Mouse (Mus musculus): ENCODE measurements at regions not wholly inside any gene's neighbourhood (a gene's known extent, or its start where the extent isn't known, plus 50 kb on each side); places are given as distances from the start of the nearest gene placed in this dataset.

DNA sequence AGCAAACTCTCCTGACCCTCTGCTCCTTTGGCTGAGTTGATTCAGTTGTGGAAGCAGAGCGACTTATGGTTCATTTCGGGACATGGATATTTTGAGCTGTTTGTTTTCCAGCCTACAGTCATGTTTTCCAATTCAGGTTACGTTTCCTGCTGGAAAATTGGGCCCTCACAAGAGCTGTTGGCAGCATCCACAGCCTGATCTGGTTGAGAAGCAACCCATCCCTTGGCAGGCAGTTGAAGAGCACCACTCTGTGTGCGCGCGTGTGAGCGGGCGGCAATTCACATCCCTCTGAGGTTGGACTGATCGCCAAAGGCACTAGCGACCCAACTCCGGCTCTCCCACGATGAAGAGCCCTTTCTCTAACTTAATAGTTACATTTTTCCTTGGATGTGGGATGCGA lies 457.1 kb downstream of the Tmem38b start:
- H3K4me3 ChIP-seq: no peak overlapping the region
- WGBS: 93% methylated on average over 13 of the region's 13 CpGs
- DNase-seq (ENCODE audit: low spot score): no peak
- no peak overlapping the region for H3K27ac ChIP-seq (replicated peaks)
- no peaks in the 10 kb centered on the region for H3K4me1 ChIP-seq
- no peaks in the 10 kb centered on the region for H3K27me3 ChIP-seq (replicated peaks; ENCODE audit: low read depth, poor library complexity, severe bottlenecking)
- no peaks in the 10 kb centered on the region for H3K36me3 ChIP-seq (replicated peaks)
- no peaks in the 10 kb centered on the region for H3K9me3 ChIP-seq

DNA sequence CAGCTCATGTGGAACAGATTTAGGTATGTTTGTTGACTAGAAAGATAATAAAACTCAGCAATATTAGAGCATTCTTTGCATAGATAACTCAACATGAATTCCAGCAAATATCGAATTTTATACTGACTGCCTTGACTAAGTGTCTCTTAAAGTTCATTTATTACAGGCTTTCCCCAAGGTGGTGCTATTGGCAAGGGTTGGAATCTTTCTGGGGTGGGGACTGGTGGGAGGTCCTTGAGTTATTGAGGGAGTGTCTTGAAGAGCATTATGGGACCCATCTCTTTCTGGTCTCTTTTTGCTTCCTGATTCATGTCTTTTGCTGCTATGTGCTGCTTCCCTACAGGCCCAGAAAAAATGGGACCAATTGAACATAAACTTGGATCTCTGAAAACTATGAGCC lies 488.0 kb downstream of the Tmem38b start:
- Histone ChIP-seq H3K4me3 (no peak overlapping the region), H3K36me3 (replicated peaks) (no peaks in the 10 kb centered on the region), H3K27me3 (replicated peaks; ENCODE audit: low read depth, poor library complexity, severe bottlenecking) (no peaks in the 10 kb centered on the region), H3K27ac (replicated peaks) (no peak overlapping the region), H3K9me3 (no peaks in the 10 kb centered on the region), H3K4me1 (no peaks in the 10 kb centered on the region)
- DNase-seq (ENCODE audit: low spot score): peak; percentile 29
- 77% methylated on average over 1 of the region's 1 CpGs for WGBS

DNA sequence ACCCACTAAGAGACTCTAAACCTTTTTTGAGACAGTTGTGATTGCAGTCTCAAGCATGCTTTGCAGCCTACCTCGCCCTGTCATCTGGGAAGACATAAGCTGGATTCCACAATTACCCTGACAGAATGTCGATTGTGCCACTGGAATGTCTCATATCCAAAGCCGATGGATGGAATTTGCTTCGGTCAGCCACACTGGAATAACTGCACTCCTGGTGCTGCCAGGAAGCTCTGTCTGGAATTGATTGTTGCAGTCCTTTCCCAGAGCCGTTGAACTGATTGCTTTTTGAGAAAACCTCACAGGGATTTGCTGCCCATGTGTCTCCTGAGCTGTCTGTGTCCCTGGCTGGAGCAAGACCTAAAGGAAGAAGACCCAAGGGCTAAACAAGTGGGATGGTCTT lies 499.0 kb downstream of the Tmem38b start:
- DNase-seq (ENCODE audit: low spot score): peak; percentile 32
- WGBS: 37% methylated on average over 5 of the region's 5 CpGs

GRCm38 (mm10) chr4:54328273-54328672 lies 502.4 kb downstream of the Tmem38b start:
- Histone ChIP-seq H3K4me3 (no peak overlapping the region), H3K27me3 (replicated peaks; ENCODE audit: low read depth, poor library complexity, severe bottlenecking) (no peaks in the 10 kb centered on the region), H3K36me3 (replicated peaks) (no peaks in the 10 kb centered on the region), H3K4me1 (peaks cover 37% of the 10 kb centered on the region), H3K27ac (replicated peaks) (no peak overlapping the region), H3K9me3 (no peaks in the 10 kb centered on the region)
- 91% methylated on average over 5 of the region's 5 CpGs for WGBS
- DNase-seq (ENCODE audit: low spot score): no peak

More for the DNA sequence above, 499.0 kb downstream of the Tmem38b start:
- Histone ChIP-seq H3K27ac (replicated peaks) (peak overlapping the region; percentile 71), H3K4me3 (no peak overlapping the region), H3K4me1 (peaks cover 14% of the 10 kb centered on the region), H3K9me3 (no peaks in the 10 kb centered on the region), H3K27me3 (replicated peaks; ENCODE audit: low read depth, poor library complexity, severe bottlenecking) (no peaks in the 10 kb centered on the region), H3K36me3 (replicated peaks) (no peaks in the 10 kb centered on the region)

- no peak overlapping the region; the same call in 1 of the 2 replicates for H3K27ac ChIP-seq (replicated peaks)
- DNase-seq (ENCODE audit: low spot score): peak; percentile 36
Measured at GRCm38 (mm10) chr4:54328711-54329427, 503.0 kb downstream of the Tmem38b start.

DNA sequence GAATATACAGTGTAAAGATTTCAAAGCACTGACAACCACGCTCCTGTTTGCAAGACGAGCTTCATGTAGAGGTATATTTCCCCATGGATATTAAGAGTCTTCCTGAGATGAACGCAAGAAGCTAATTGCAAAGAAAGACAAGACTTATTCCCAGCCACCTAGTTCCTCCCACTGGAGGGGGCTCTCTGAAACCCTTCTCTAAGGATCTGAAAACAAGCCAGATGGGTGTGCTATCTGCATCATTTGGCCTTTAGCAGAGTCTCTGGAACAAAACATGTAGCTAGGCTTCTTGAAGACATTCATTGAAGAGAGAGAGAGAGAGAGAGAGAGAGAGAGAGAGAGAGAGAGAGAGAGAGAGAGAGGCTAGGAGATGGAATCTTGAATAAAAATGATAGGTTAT lies 504.8 kb downstream of the Tmem38b start:
- 73% methylated on average over 3 of the region's 3 CpGs for WGBS
- DNase-seq (ENCODE audit: low spot score): no peak
- Histone ChIP-seq H3K27ac (replicated peaks) (peak overlapping the region; percentile 85; the same call in 1 of the 2 replicates), H3K4me3 (no peak overlapping the region), H3K36me3 (replicated peaks) (no peaks in the 10 kb centered on the region), H3K4me1 (peaks cover 34% of the 10 kb centered on the region), H3K9me3 (no peaks in the 10 kb centered on the region), H3K27me3 (replicated peaks; ENCODE audit: low read depth, poor library complexity, severe bottlenecking) (no peaks in the 10 kb centered on the region)

More at GRCm38 (mm10) chr4:54328711-54329427, 503.0 kb downstream of the Tmem38b start:
- WGBS: 81% methylated on average over 17 of the region's 17 CpGs
- Histone ChIP-seq H3K4me3 (no peak overlapping the region), H3K27me3 (replicated peaks; ENCODE audit: low read depth, poor library complexity, severe bottlenecking) (no peaks in the 10 kb centered on the region), H3K36me3 (replicated peaks) (no peaks in the 10 kb centered on the region), H3K9me3 (no peaks in the 10 kb centered on the region), H3K4me1 (peaks cover 42% of the 10 kb centered on the region)

DNA sequence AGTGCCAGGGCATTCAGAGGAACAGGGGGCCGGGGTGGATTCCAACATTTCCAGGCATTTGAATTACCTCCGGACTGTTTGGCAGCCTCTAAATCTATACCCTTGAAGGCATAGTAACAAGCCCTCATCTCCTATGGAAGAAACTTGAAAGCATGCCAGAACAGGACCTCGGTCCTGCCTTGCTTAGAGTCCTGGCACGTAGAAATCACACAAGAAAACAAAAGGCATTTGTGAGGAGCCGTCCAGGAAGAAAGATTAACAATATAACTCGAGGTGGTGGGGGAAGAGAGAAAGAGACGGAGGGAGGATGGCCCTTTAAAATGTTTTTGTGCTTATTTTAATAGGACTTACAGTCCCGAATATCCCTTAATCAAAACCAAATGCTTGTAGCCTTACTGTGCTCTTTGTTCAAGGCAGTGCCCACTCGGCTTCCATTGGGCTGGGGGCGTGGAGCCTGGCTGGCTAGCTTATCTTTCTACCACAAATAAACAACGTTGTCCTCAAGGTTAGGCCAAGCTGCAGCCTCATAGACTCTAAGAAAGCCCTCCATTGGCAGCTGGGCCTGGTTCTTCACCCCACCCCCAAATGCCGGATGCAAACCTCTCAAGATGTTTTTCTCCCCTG lies 505.9 kb downstream of the Tmem38b start:
- H3K27ac ChIP-seq (replicated peaks): peak overlapping the region; percentile 85
- H3K27me3 ChIP-seq (replicated peaks; ENCODE audit: low read depth, poor library complexity, severe bottlenecking): no peaks in the 10 kb centered on the region
- 29% methylated on average over 12 of the region's 12 CpGs for WGBS
- H3K4me1 ChIP-seq: peaks cover 34% of the 10 kb centered on the region
- H3K4me3 ChIP-seq: no peak overlapping the region
- peak; percentile 73 for DNase-seq (ENCODE audit: low spot score)
- no peaks in the 10 kb centered on the region for H3K36me3 ChIP-seq (replicated peaks)
- H3K9me3 ChIP-seq: no peaks in the 10 kb centered on the region

DNA sequence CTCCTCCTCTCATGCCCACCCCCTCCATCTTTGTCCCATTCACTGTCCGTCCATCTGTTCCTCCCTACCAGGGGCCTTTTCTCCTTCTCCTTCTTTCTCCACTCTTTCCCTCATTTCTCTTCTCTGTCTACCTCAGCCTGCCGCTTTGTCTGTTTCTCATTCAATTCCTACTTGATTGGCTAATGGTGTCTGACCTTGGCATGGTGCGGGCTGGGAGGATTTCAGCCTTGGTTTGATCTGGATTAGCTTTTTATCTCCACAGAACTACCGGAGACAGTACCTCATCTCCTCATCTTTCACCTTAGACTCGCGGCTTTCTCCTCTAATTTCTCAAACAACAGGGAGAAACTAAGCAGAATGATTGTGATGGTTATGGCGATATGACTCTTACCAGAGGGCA lies 506.4 kb downstream of the Tmem38b start:
- peaks cover 34% of the 10 kb centered on the region for H3K4me1 ChIP-seq
- 68% methylated on average over 7 of the region's 7 CpGs for WGBS
- H3K9me3 ChIP-seq: no peaks in the 10 kb centered on the region
- no peak overlapping the region for H3K4me3 ChIP-seq
- H3K27me3 ChIP-seq (replicated peaks; ENCODE audit: low read depth, poor library complexity, severe bottlenecking): no peaks in the 10 kb centered on the region
- H3K27ac ChIP-seq (replicated peaks): peak overlapping the region; percentile 85
- peak; percentile 21 for DNase-seq (ENCODE audit: low spot score)
- H3K36me3 ChIP-seq (replicated peaks): no peaks in the 10 kb centered on the region

DNA sequence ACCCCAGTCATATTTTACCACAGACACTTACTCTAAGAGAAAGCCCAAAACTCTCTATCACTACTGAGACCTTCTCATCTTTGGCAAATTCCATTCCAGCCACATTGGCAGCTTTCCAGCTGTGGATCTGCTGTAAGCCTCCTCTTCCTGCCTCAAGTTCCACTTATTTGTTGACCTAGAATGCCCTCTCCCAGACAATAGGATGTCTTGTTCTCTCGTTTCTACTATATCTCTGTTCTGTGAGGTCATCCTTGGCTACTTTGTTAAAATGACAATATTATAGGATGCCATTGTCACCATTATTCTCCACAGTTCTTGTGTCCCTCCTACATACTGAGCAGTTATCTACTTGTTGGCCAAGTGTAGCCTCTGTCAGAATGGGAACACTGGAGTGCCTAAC lies 512.7 kb downstream of the Tmem38b start:
- Histone ChIP-seq H3K27ac (replicated peaks) (no peak overlapping the region), H3K9me3 (no peaks in the 10 kb centered on the region), H3K27me3 (replicated peaks; ENCODE audit: low read depth, poor library complexity, severe bottlenecking) (no peaks in the 10 kb centered on the region), H3K36me3 (replicated peaks) (no peaks in the 10 kb centered on the region), H3K4me1 (peaks cover 8% of the 10 kb centered on the region; the same call in 1 of the 2 replicates), H3K4me3 (no peak overlapping the region)
- no peak for DNase-seq (ENCODE audit: low spot score)
- WGBS: 49% methylated on average over 1 of the region's 1 CpGs

DNA sequence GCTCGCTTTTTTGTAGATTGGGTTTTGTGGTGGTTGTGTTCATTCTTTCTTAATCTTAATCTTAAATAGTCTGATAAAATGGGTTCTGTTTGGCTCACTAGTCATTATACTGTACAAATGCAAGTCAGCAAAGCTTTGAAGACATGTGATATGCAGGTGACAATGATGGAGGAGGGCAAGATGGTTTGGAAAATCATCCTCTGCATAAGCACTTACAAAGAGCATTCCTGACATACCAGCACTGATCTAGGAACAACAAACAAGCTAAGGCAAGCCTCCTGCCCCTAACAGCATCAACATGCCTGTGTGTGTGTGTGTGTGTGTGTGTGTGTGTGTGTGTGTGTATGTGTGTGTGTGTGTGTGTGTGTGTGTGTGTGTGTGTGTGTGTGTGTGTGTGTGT lies 514.3 kb downstream of the Tmem38b start:
- Histone ChIP-seq H3K4me3 (no peak overlapping the region), H3K27me3 (replicated peaks; ENCODE audit: low read depth, poor library complexity, severe bottlenecking) (no peaks in the 10 kb centered on the region), H3K9me3 (no peaks in the 10 kb centered on the region), H3K4me1 (peaks cover 5% of the 10 kb centered on the region; the same call in 1 of the 2 replicates), H3K27ac (replicated peaks) (no peak overlapping the region), H3K36me3 (replicated peaks) (no peaks in the 10 kb centered on the region)
- DNase-seq (ENCODE audit: low spot score): no peak
- WGBS: 84% methylated on average over 1 of the region's 1 CpGs

GRCm38 (mm10) chr4:54353657-54354390 lies 528.0 kb downstream of the Tmem38b start:
- no peak for DNase-seq (ENCODE audit: low spot score)
- WGBS: 70% methylated on average over 8 of the region's 8 CpGs
- Histone ChIP-seq H3K27ac (replicated peaks) (peak overlapping the region; percentile 45; the same call in 1 of the 2 replicates), H3K9me3 (no peaks in the 10 kb centered on the region), H3K36me3 (replicated peaks) (no peaks in the 10 kb centered on the region), H3K4me1 (peaks cover 7% of the 10 kb centered on the region; the same call in 1 of the 2 replicates), H3K4me3 (no peak overlapping the region), H3K27me3 (replicated peaks; ENCODE audit: low read depth, poor library complexity, severe bottlenecking) (no peaks in the 10 kb centered on the region)

DNA sequence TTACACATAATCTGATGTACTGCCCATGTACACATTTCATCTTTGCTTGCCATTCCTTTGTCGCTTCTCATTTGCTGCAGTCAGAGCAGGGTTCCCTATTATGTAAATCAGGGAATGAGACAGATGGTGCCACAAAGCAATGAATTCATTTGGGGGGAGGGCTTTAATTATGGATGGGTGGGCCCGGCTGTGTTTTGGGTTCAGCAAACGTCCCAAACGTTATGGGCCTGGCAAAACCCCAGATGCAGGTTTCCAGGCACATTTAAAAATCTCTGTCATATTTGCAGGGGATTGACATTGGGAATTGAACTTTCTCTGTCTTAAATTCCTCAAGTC lies 528.5 kb downstream of the Tmem38b start:
- Histone ChIP-seq H3K36me3 (replicated peaks) (no peaks in the 10 kb centered on the region), H3K4me3 (no peak overlapping the region), H3K9me3 (no peaks in the 10 kb centered on the region), H3K27me3 (replicated peaks; ENCODE audit: low read depth, poor library complexity, severe bottlenecking) (no peaks in the 10 kb centered on the region), H3K4me1 (peaks cover 7% of the 10 kb centered on the region; the same call in 1 of the 2 replicates), H3K27ac (replicated peaks) (no peak overlapping the region)
- no peak for DNase-seq (ENCODE audit: low spot score)
- WGBS: 55% methylated on average over 4 of the region's 4 CpGs
